Mouse (Mus musculus): ENCODE measurements around the gene Rarg. TPM values are rescaled to one million over a fixed set of nuclear protein-coding genes. Genes with fewer than 3 reads are reported as not detected.
A peak's percentile ranks its signal among the peaks of the same experiment; 100 is the strongest.

The Rarg gene
- polyA plus RNA-seq (2012; rRNA removed) = 18.9 and 23.7 TPM in 2 replicates

DNA sequence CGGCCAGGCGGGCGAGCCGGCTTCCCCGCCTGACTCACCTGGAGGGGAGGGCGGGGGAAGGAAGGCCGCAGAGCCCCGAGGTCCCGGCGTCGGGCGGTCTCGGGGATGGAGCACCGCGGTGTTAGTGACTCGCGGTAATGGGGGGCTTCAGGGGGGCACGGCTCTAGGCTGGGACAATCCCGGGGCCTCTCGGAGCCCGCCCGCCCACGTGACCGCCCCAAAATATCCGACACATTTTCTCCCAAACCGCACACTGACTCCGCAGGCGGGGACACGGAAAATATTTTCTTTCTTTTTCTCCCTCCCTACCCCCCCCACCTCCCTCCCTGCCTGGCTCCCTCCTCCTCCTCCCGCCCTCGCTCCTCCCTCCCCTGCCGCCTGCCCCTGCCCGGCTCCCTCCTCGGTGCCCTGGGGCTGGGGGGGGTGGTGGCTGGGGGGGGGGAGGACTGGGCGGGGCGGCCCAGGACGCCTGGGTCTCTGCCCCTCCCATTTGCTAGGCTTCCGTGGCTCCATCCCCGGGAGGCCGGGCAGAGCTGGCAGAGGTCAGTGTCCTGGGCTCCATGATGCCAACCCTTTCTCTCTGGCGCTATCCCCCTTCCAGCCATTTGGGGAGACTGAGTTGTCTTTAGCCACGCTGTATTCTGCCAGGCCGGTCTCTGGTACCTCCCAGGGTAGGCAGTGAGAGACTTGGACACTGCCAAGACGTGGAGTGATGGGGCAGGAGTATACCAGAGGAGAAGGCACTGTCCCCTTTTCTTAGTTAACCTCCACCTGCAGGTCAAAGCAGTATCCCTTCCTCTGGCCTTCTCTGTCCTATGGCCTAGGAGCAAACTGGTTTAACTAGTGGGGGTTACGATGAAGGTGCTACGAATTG lies at the start of gene Rarg:
TSS of gene Rarg (minus strand) at position 316 of the 874 bp plus-strand sequence.
- no peak for TF ChIP-seq CTCF (IDR thresholded peaks at IDR 0.05; ENCODE audit: borderline replicate concordance, control insufficient read depth, extremely low read depth, insufficient read depth, low read length, poor library complexity)
- no peak for TF ChIP-seq POLR2A (IDR thresholded peaks at IDR 0.05; ENCODE audit: control insufficient read depth, extremely low read depth, insufficient read depth, low read length, poor library complexity)

DNA sequence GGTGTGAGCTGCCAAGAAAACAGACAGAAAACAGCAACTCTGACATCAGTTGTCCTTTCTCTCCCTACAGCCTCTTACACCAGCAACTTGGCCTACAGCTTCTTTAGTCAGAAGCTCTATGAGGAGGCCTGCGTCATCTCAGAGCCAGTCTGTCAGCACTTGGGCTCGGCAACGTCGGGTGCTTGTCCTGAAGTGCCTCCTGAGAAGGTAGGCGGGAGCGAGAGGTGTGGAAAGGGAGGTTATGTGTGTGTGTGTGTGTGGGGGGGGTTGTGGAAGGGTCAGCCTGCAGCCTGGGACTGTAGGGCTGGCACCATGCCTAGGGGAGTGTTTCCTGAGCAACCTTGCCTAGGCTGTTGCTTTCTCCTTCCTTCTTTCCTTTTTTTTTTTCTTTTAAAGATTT lies 45.2 kb upstream of the Rarg start:
- TF ChIP-seq POLR2A (IDR thresholded peaks at IDR 0.05; ENCODE audit: control insufficient read depth, extremely low read depth, insufficient read depth, low read length, poor library complexity) = no peak
- TF ChIP-seq CTCF (IDR thresholded peaks at IDR 0.05; ENCODE audit: borderline replicate concordance, control insufficient read depth, extremely low read depth, insufficient read depth, low read length, poor library complexity) = no peak
- DNase-seq = no peak
- Histone ChIP-seq H3K27ac (ENCODE audit: control insufficient read depth, insufficient read depth, low read length) (no peak overlapping the region), H3K4me3 (ENCODE audit: control insufficient read depth, insufficient read depth, low read length) (no peak overlapping the region), H3K4me1 (replicated peaks; ENCODE audit: control insufficient read depth, insufficient read depth, low read length) (no peaks in the 10 kb centered on the region), H3K27me3 (ENCODE audit: control insufficient read depth, insufficient read depth, low read length) (no peaks in the 10 kb centered on the region), H3K36me3 (ENCODE audit: control insufficient read depth, insufficient read depth, low read length) (peaks cover 24% of the 10 kb centered on the region)
- 95% methylated on average over 6 of the region's 6 CpGs for WGBS

More for the DNA sequence above, at the start of gene Rarg:
- H3K4me3 ChIP-seq (ENCODE audit: control insufficient read depth, insufficient read depth, low read length) = peak within 1 kb of the TSS; percentile 46
- H3K36me3 ChIP-seq (ENCODE audit: control insufficient read depth, insufficient read depth, low read length) = no peaks in the 10 kb centered on the region
- peak within 1 kb of the TSS; percentile 11; the same call in 1 of the 2 replicates for H3K27ac ChIP-seq (ENCODE audit: control insufficient read depth, insufficient read depth, low read length)
- DNase-seq = no peak
- peaks cover 9% of the 10 kb centered on the region; the same call in 1 of the 2 replicates for H3K27me3 ChIP-seq (ENCODE audit: control insufficient read depth, insufficient read depth, low read length)
- 5% methylated on average over 44 of the region's 46 CpGs for WGBS
- peaks cover 6% of the 10 kb centered on the region for H3K4me1 ChIP-seq (replicated peaks; ENCODE audit: control insufficient read depth, insufficient read depth, low read length)

DNA sequence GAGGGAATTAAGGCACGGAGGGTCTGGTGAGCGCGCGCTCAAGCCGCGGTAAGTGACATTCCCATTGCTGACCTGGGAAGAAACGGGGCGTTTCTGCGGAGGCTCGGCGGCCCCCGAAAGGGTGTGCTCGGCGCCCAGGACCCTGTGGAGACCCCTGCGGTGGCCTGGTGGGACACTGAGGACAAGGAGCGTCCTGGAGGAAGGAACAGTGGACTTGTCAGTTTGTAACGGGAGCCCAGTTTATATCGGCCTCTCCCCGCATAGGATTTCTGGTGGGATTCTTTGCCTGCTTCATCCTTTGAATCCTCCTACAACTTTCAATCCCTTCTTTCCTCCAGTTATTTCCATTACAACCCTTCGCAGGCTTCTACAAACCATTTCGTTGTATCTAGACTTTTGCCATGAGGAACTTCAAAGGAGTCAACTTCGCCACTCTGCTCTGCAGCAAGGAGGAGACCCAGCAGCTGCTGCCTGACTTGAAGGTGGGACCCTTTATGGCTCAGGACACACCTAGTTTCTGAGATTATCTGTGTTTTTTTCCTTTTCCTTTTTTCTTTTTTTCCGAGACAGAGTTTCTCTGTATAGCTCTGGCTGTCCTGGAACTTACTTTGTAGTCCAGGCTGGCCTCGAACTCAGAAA lies 39.2 kb upstream of the Rarg start:
- no peak for TF ChIP-seq CTCF (IDR thresholded peaks at IDR 0.05; ENCODE audit: borderline replicate concordance, control insufficient read depth, extremely low read depth, insufficient read depth, low read length, poor library complexity)
- TF ChIP-seq POLR2A (IDR thresholded peaks at IDR 0.05; ENCODE audit: control insufficient read depth, extremely low read depth, insufficient read depth, low read length, poor library complexity) = no peak
- no peak overlapping the region for H3K27ac ChIP-seq (ENCODE audit: control insufficient read depth, insufficient read depth, low read length)
- 5% methylated on average over 24 of the region's 24 CpGs for WGBS
- no peak for DNase-seq
- peaks cover 5% of the 10 kb centered on the region; the same call in 1 of the 2 replicates for H3K36me3 ChIP-seq (ENCODE audit: control insufficient read depth, insufficient read depth, low read length)
- H3K4me1 ChIP-seq (replicated peaks; ENCODE audit: control insufficient read depth, insufficient read depth, low read length) = 0 out of 2 replicates have a peak, but pooled peaks cover 3% of the 10 kb centered on the region
- peak overlapping the region; percentile 74 for H3K4me3 ChIP-seq (ENCODE audit: control insufficient read depth, insufficient read depth, low read length)
- no peaks in the 10 kb centered on the region for H3K27me3 ChIP-seq (ENCODE audit: control insufficient read depth, insufficient read depth, low read length)

DNA sequence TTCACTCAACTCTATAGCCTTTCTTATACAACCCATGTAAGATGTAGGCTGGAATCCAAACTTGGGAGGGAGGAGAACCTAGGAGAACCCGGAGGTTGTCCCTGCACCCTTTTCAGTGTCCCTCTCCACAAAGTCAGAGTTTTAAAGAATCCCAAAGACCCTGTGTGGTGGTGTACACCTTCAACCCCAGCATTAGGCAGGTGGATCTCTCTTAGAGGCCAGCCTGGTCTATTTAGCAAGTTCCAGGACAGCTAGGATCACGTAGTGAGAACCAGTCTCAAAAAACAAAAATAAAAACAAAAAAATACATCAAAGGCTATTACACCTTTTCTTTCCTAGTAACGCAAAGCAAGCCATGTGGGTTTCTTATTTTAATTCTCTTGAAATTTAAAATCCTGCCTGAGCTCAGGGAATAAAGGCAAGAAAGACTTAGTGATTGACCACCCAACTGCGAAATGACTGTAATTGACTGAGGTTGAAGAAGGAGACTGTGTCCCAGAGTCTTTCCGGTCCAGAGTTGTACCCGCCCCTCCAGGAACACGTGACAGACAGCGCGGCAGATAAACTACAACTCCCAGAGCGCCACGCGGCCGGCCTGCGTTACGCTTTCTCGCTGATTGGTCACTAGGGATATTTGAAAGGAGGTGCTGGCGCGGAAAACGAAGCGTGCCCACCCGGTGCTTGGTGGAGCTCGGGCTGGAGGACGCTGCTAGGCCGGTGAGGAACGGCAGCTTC lies 38.5 kb upstream of the Rarg start, which contains the start of gene Espl1:
TSS of gene Espl1 (plus strand) at position 634 of the 735 bp plus-strand sequence.
- peak; percentile 97 for DNase-seq
- Histone ChIP-seq H3K27me3 (ENCODE audit: control insufficient read depth, insufficient read depth, low read length) (no peaks in the 10 kb centered on the region), H3K4me1 (replicated peaks; ENCODE audit: control insufficient read depth, insufficient read depth, low read length) (0 out of 2 replicates have a peak, but pooled peaks cover 3% of the 10 kb centered on the region), H3K4me3 (ENCODE audit: control insufficient read depth, insufficient read depth, low read length) (peak within 1 kb of the TSS; percentile 74), H3K27ac (ENCODE audit: control insufficient read depth, insufficient read depth, low read length) (no peak within 1 kb of the TSS), H3K36me3 (ENCODE audit: control insufficient read depth, insufficient read depth, low read length) (peaks cover under 1% of the 10 kb centered on the region; the same call in 1 of the 2 replicates)
- TF ChIP-seq CTCF (IDR thresholded peaks at IDR 0.05; ENCODE audit: borderline replicate concordance, control insufficient read depth, extremely low read depth, insufficient read depth, low read length, poor library complexity) (no peak), POLR2A (IDR thresholded peaks at IDR 0.05; ENCODE audit: control insufficient read depth, extremely low read depth, insufficient read depth, low read length, poor library complexity) (no peak; the same call in 1 of the 2 replicates)
- WGBS = 4% methylated on average over 25 of the region's 25 CpGs

DNA sequence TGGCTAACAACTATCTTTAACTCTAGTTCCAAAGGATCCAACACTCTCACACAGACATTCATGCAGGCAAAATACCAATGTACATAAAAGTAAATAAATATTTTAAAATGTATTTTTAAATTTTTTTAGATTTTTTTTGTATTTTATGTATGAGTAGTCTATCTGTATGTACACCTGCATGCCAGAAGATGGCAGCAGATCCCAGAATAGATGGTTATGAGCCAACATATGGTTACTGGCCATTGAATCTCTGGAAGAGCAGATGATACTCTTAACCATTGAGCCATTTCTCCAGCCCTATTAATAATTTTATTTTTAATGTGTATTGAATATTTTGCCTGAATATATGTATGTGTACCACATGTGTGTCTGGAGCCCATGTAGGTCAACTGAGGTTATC lies 30.1 kb upstream of the Rarg start:
- Histone ChIP-seq H3K27ac (ENCODE audit: control insufficient read depth, insufficient read depth, low read length) (no peak overlapping the region), H3K4me3 (ENCODE audit: control insufficient read depth, insufficient read depth, low read length) (no peak overlapping the region), H3K4me1 (replicated peaks; ENCODE audit: control insufficient read depth, insufficient read depth, low read length) (no peaks in the 10 kb centered on the region), H3K27me3 (ENCODE audit: control insufficient read depth, insufficient read depth, low read length) (no peaks in the 10 kb centered on the region), H3K36me3 (ENCODE audit: control insufficient read depth, insufficient read depth, low read length) (no peaks in the 10 kb centered on the region)
- peak; percentile 44 for DNase-seq
- TF ChIP-seq POLR2A (IDR thresholded peaks at IDR 0.05; ENCODE audit: control insufficient read depth, extremely low read depth, insufficient read depth, low read length, poor library complexity) = no peak
- TF ChIP-seq CTCF (IDR thresholded peaks at IDR 0.05; ENCODE audit: borderline replicate concordance, control insufficient read depth, extremely low read depth, insufficient read depth, low read length, poor library complexity) = no peak

DNA sequence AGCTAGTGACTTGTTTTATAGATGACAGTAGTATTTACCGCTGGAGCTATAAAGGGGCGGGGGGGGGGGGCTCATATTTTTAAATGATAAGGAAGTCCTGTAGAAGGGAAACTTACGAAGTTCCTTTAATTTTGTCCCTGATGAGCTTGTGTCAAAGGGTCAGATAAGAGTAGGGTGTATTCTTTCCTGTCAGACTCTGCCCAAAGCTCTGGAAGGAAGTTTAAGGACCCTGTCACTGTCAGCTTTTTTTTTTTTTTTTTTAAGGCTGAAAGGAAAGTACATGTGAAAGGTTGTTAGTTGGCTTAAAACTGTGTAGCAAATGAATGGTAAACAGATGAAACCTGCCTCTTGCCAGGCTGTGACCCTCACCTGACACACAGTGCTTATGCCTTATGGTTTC lies 26.3 kb upstream of the Rarg start:
- Histone ChIP-seq H3K27me3 (ENCODE audit: control insufficient read depth, insufficient read depth, low read length) (no peaks in the 10 kb centered on the region), H3K27ac (ENCODE audit: control insufficient read depth, insufficient read depth, low read length) (no peak overlapping the region), H3K4me3 (ENCODE audit: control insufficient read depth, insufficient read depth, low read length) (no peak overlapping the region), H3K36me3 (ENCODE audit: control insufficient read depth, insufficient read depth, low read length) (0 out of 2 replicates have a peak, but pooled peaks cover 5% of the 10 kb centered on the region), H3K4me1 (replicated peaks; ENCODE audit: control insufficient read depth, insufficient read depth, low read length) (peaks cover 13% of the 10 kb centered on the region)
- 92% methylated on average over 3 of the region's 3 CpGs for WGBS
- no peak for TF ChIP-seq POLR2A (IDR thresholded peaks at IDR 0.05; ENCODE audit: control insufficient read depth, extremely low read depth, insufficient read depth, low read length, poor library complexity)
- no peak for TF ChIP-seq CTCF (IDR thresholded peaks at IDR 0.05; ENCODE audit: borderline replicate concordance, control insufficient read depth, extremely low read depth, insufficient read depth, low read length, poor library complexity)
- no peak for DNase-seq
